Mouse (Mus musculus) forebrain, embryonic 15.5 days (tissue): Measurements from ENCODE around the gene Ppan. TPM values are rescaled to one million over a fixed set of nuclear protein-coding genes. Genes with fewer than 3 reads are reported as not detected.

Experiments
- ATAC-seq: fragments of 200-750 bp; cut with Nextera tagmentation; replicated peaks from 2 replicates; pipeline ENCODE4 v1.8.0; 2017; ENCODE audit warnings: mild to moderate bottlenecking, moderate TSS enrichment, moderate library complexity
- H3K27ac ChIP-seq: fragments of 300-500 bp; sonication (generic); replicated peaks from 2 replicates; pipeline ENCODE4 v1.5.1; 2015; ENCODE audit warnings: mild to moderate bottlenecking, inconsistent platforms
- H3K27me3 ChIP-seq: fragments of 300-500 bp; sonication (generic); 2 replicates; pipeline ENCODE4 v1.6.1; 2015; ENCODE audit warnings: inconsistent platforms
- H3K36me3 ChIP-seq: fragments of 300-500 bp; sonication (generic); 2 replicates; pipeline ENCODE4 v1.6.1; 2015; ENCODE audit warnings: mild to moderate bottlenecking, inconsistent platforms
- H3K4me1 ChIP-seq: fragments of 300-500 bp; sonication (generic); 2 replicates; pipeline ENCODE4 v1.6.1; 2015; ENCODE audit warnings: inconsistent platforms
- H3K4me2 ChIP-seq: fragments of 300-500 bp; sonication (generic); replicated peaks from 2 replicates; pipeline ENCODE4 v1.6.1; 2015; ENCODE audit warnings: mild to moderate bottlenecking, inconsistent platforms
- H3K4me3 ChIP-seq: fragments of 300-500 bp; sonication (generic); 2 replicates; pipeline ENCODE4 v1.5.1; 2015; ENCODE audit warnings: mild to moderate bottlenecking, inconsistent platforms
- H3K9ac ChIP-seq: fragments of 300-500 bp; sonication (generic); replicated peaks from 2 replicates; pipeline ENCODE4 v1.6.1; 2015; ENCODE audit warnings: mild to moderate bottlenecking, inconsistent platforms
- H3K9me3 ChIP-seq: fragments of 300-500 bp; sonication (generic); 2 replicates; pipeline ENCODE4 v1.6.1; 2016; ENCODE audit warnings: inconsistent platforms
- WGBS: fragments of 180-500 bp; shearing (Covaris S2); methylation state at CpG from one replicate; pipeline ENCODE4 v1.1.7; 2015; ENCODE audit warnings: mixed read lengths; 5-methylcytosine and 5-hydroxymethylcytosine counted together
- polyA plus RNA-seq: library from polyadenylated mRNA; unstranded; fragments of >200 nt; fragmentation: Nextera tagmentation; extraction: Ambion mirVana; gene quantifications from 2 replicates; pipeline ENCODE4 v1.2.1, GENCODE M21; 2015

Ppan gene
- polyA plus RNA-seq, 1 experiment from 2014 or later, result 57.1 TPM

- 77% methylated on average over 12 of the region's 12 CpGs for WGBS
- H3K27me3 ChIP-seq, result peaks cover 38% of the 10 kb centered on the region
- ATAC-seq, result no peak
Observed at GRCm38 (mm10) chr9:20870211-20871173, 17.5 kb upstream of the Ppan start.

GRCm38 (mm10) chr9:20872991-20873390 lies 15.0 kb upstream of the Ppan start:
- Histone ChIP-seq H3K4me3 (no peak overlapping the region), H3K9ac (no peak overlapping the region), H3K4me2 (no peak overlapping the region), H3K36me3 (no peaks in the 10 kb centered on the region), H3K9me3 (no peaks in the 10 kb centered on the region), H3K27ac (no peak overlapping the region), H3K4me1 (peaks cover 12% of the 10 kb centered on the region), H3K27me3 (peaks cover 24% of the 10 kb centered on the region)
- WGBS, result 89% methylated on average over 10 of the region's 10 CpGs
- ATAC-seq, result no peak

More at GRCm38 (mm10) chr9:20870211-20871173, 17.5 kb upstream of the Ppan start:
- H3K4me2 ChIP-seq, result no peak overlapping the region
- no peak overlapping the region for H3K4me3 ChIP-seq
- no peak overlapping the region for H3K9ac ChIP-seq
- H3K36me3 ChIP-seq, result no peaks in the 10 kb centered on the region
- H3K27ac ChIP-seq, result no peak overlapping the region
- peaks cover 4% of the 10 kb centered on the region; the same call in 1 of the 2 replicates for H3K4me1 ChIP-seq
- H3K9me3 ChIP-seq, result no peaks in the 10 kb centered on the region

- no peak overlapping the region for H3K27ac ChIP-seq
- H3K9me3 ChIP-seq, result no peaks in the 10 kb centered on the region
- H3K4me2 ChIP-seq, result no peak overlapping the region
- peaks cover 12% of the 10 kb centered on the region for H3K4me1 ChIP-seq
- no peak overlapping the region for H3K9ac ChIP-seq
- peaks cover 19% of the 10 kb centered on the region for H3K27me3 ChIP-seq
- no peak overlapping the region for H3K4me3 ChIP-seq
- H3K36me3 ChIP-seq, result no peaks in the 10 kb centered on the region
- ATAC-seq, result no peak
- 88% methylated on average over 12 of the region's 12 CpGs for WGBS
Observed at GRCm38 (mm10) chr9:20873521-20873920, 14.5 kb upstream of the Ppan start.

GRCm38 (mm10) chr9:20875021-20875790 lies 12.8 kb upstream of the Ppan start:
- H3K36me3 ChIP-seq, result no peaks in the 10 kb centered on the region
- H3K4me2 ChIP-seq, result no peak overlapping the region
- peaks cover 3% of the 10 kb centered on the region; the same call in 1 of the 2 replicates for H3K27me3 ChIP-seq
- no peak overlapping the region for H3K27ac ChIP-seq
- peaks cover 14% of the 10 kb centered on the region for H3K4me1 ChIP-seq
- no peak overlapping the region for H3K4me3 ChIP-seq
- H3K9me3 ChIP-seq, result no peaks in the 10 kb centered on the region
- H3K9ac ChIP-seq, result no peak overlapping the region
- no peak for ATAC-seq
- WGBS, result 63% methylated on average over 23 of the region's 23 CpGs

GRCm38 (mm10) chr9:20876318-20877117 lies 11.5 kb upstream of the Ppan start:
- ATAC-seq, result no peak
- Histone ChIP-seq H3K9me3 (no peaks in the 10 kb centered on the region), H3K4me1 (peaks cover 14% of the 10 kb centered on the region), H3K27ac (no peak overlapping the region), H3K36me3 (no peaks in the 10 kb centered on the region), H3K9ac (no peak overlapping the region), H3K4me3 (no peak overlapping the region), H3K4me2 (no peak overlapping the region), H3K27me3 (no peaks in the 10 kb centered on the region)
- WGBS, result 71% methylated on average over 8 of the region's 9 CpGs

GRCm38 (mm10) chr9:20877118-20878040 lies 10.6 kb upstream of the Ppan start:
- no peak for ATAC-seq
- H3K27me3 ChIP-seq, result no peaks in the 10 kb centered on the region
- H3K4me1 ChIP-seq, result peaks cover 14% of the 10 kb centered on the region
- H3K4me2 ChIP-seq, result peak overlapping the region; percentile 62
- H3K9me3 ChIP-seq, result no peaks in the 10 kb centered on the region
- H3K9ac ChIP-seq, result peak overlapping the region; percentile 22
- H3K4me3 ChIP-seq, result peak overlapping the region; percentile 48
- 34% methylated on average over 14 of the region's 14 CpGs for WGBS
- H3K27ac ChIP-seq, result peak overlapping the region; percentile 94
- H3K36me3 ChIP-seq, result no peaks in the 10 kb centered on the region

- peak overlapping the region; percentile 94 for H3K27ac ChIP-seq
- peak overlapping the region; percentile 72 for H3K9ac ChIP-seq
- H3K4me3 ChIP-seq, result peak overlapping the region; percentile 48
- peak overlapping the region; percentile 62 for H3K4me2 ChIP-seq
- under 1% methylated on average over 69 of the region's 69 CpGs for WGBS
- H3K4me1 ChIP-seq, result peaks cover 14% of the 10 kb centered on the region
- peak; percentile 95 for ATAC-seq
- no peaks in the 10 kb centered on the region for H3K9me3 ChIP-seq
- H3K27me3 ChIP-seq, result no peaks in the 10 kb centered on the region
- H3K36me3 ChIP-seq, result no peaks in the 10 kb centered on the region
Observed at GRCm38 (mm10) chr9:20878041-20878709, 9.8 kb upstream of the Ppan start.

- Histone ChIP-seq H3K36me3 (no peaks in the 10 kb centered on the region), H3K27ac (peak overlapping the region; percentile 94), H3K27me3 (no peaks in the 10 kb centered on the region), H3K4me1 (peaks cover 14% of the 10 kb centered on the region), H3K9me3 (no peaks in the 10 kb centered on the region), H3K4me3 (peak overlapping the region; percentile 48), H3K4me2 (peak overlapping the region; percentile 62), H3K9ac (peak overlapping the region; percentile 72)
- peak; percentile 9; the same call in 1 of the 2 replicates for ATAC-seq
- 22% methylated on average over 10 of the region's 10 CpGs for WGBS
Observed at GRCm38 (mm10) chr9:20878710-20879065, 9.3 kb upstream of the Ppan start.

- Histone ChIP-seq H3K27ac (peak within 1 kb of the TSS; percentile 94), H3K4me2 (peak within 1 kb of the TSS; percentile 62), H3K27me3 (no peaks in the 10 kb centered on the region), H3K4me3 (peak within 1 kb of the TSS; percentile 48), H3K9ac (peak within 1 kb of the TSS; percentile 72), H3K4me1 (peaks cover 14% of the 10 kb centered on the region), H3K9me3 (no peaks in the 10 kb centered on the region), H3K36me3 (no peaks in the 10 kb centered on the region)
- ATAC-seq, result no peak
- 92% methylated on average over 13 of the region's 13 CpGs for WGBS
Observed at GRCm38 (mm10) chr9:20879097-20879792, 8.7 kb upstream of the Ppan start, which contains the start of gene Angptl6. Gene Angptl6, minus strand, starts transcription at chr9:20879727.

- Histone ChIP-seq H3K9me3 (no peaks in the 10 kb centered on the region), H3K27ac (no peak overlapping the region), H3K27me3 (no peaks in the 10 kb centered on the region), H3K9ac (no peak overlapping the region), H3K4me2 (no peak overlapping the region), H3K36me3 (peaks cover 23% of the 10 kb centered on the region), H3K4me3 (no peak overlapping the region), H3K4me1 (peaks cover 14% of the 10 kb centered on the region)
- 94% methylated on average over 2 of the region's 2 CpGs for WGBS
- no peak for ATAC-seq
Observed at GRCm38 (mm10) chr9:20886563-20886962, 1.4 kb upstream of the Ppan start.
